Mouse (Mus musculus) frontal cortex, postnatal 14 days (tissue): ENCODE measurements around the gene Unc93a2.
"Not testable (repeated sequence)": the region's sequence is repeated elsewhere in the genome, so short reads cannot be mapped to it uniquely, and the experiment has no call there.

Experiments
- DNase-seq, 2 experiments: peaks; one replicate each; pipeline ENCODE4 v3.0.0; 2022; ENCODE audit warnings: low spot score in 2 of 2

Unc93a2 gene

GRCm38 (mm10) chr17:7371879-7372278, 13.4 kb downstream of the Unc93a2 start, which contains the start of gene Gm49630:
TSS of gene Gm49630 (minus strand) at chr17:7371979.
- not testable (repeated sequence) for DNase-seq

GRCm38 (mm10) chr17:7369401-7369800, 15.9 kb downstream of the Unc93a2 start:
- DNase-seq = not testable (repeated sequence)

- DNase-seq = not testable (repeated sequence)
Observed at GRCm38 (mm10) chr17:7366676-7367374, 18.4 kb downstream of the Unc93a2 start.

DNA sequence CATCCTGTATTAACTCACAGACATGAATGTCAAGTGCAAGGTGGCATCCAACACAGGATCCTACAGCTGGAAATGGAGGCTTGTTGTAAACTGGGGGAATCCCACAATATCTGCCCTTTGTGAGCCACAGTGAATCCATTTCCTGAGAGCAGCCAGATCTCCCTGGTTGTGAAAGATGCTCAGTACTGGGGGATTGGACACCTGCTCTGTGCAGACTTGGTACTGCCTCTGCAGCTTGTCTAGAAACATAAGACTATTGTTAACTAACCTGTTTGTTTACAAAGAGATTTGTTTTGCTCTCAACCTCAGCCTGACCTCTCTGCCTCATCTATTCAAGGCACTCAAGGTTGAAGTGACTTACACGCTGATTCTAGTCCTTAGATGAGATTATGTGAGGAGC, 19.0 kb downstream of the Unc93a2 start:
- not testable (repeated sequence) for DNase-seq

- not testable (repeated sequence) for DNase-seq
Observed at GRCm38 (mm10) chr17:7365615-7366014, 19.6 kb downstream of the Unc93a2 start.

- DNase-seq = not testable (repeated sequence)
Observed at GRCm38 (mm10) chr17:7360749-7361465, 24.4 kb downstream of the Unc93a2 start.

- not testable (repeated sequence) for DNase-seq
Observed at GRCm38 (mm10) chr17:7359806-7360205, 25.5 kb downstream of the Unc93a2 start.

GRCm38 (mm10) chr17:7352596-7352995, 32.7 kb downstream of the Unc93a2 start, which contains the start of gene Ttll2:
TSS of gene Ttll2 (minus strand) at chr17:7352696.
- DNase-seq = not testable (repeated sequence)

DNA sequence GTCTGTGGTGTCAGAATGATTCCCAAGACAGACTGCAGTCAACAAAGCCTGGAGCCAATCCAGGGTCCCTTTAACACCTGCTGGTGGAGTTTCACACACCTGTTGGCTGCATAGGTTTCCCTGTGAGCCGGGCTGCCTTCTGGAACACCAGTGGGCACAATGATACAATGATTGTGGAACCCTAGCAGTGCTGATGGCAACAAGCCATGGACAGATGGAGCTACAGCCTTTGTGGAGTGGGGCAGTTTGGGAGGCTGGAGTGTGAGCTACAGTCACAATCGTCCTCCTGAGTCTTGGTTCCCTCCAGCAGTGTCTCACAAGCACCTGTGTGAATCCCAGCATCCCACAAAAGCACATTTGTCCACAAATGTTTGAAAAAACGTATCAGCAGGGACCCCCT, 36.5 kb downstream of the Unc93a2 start:
- DNase-seq = not testable (repeated sequence)

GRCm38 (mm10) chr17:7337381-7337780, 47.9 kb downstream of the Unc93a2 start:
- not testable (repeated sequence) for DNase-seq

- not testable (repeated sequence) for DNase-seq
Observed at GRCm38 (mm10) chr17:7332745-7333144, 52.5 kb downstream of the Unc93a2 start.

DNA sequence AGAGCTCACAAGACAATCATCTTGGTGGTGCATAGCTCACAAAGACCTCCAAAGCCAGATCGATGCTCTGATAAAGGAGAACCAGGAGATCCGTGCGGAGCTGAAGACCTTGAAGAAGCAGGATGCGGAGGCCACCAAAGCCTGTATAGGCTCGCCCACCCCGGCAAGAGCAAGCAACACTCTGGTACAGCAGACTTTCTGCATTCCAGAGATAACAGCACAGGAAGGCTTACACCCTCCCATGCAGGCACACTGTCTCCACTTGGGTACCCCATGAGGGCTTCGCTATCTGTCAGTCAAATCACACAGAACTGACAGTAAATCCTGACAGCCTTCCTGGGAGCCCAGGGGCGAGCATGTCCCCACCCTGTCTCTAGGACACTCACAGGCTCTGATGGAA, 58.8 kb downstream of the Unc93a2 start:
- DNase-seq = not testable (repeated sequence)

- not testable (repeated sequence) for DNase-seq
Observed at GRCm38 (mm10) chr17:7324346-7324745, 60.9 kb downstream of the Unc93a2 start, which contains the start of gene Tcp10a. TSS of gene Tcp10a (plus strand) at chr17:7324646.

GRCm38 (mm10) chr17:7319789-7320188, 65.5 kb downstream of the Unc93a2 start:
- not testable (repeated sequence) for DNase-seq

DNA sequence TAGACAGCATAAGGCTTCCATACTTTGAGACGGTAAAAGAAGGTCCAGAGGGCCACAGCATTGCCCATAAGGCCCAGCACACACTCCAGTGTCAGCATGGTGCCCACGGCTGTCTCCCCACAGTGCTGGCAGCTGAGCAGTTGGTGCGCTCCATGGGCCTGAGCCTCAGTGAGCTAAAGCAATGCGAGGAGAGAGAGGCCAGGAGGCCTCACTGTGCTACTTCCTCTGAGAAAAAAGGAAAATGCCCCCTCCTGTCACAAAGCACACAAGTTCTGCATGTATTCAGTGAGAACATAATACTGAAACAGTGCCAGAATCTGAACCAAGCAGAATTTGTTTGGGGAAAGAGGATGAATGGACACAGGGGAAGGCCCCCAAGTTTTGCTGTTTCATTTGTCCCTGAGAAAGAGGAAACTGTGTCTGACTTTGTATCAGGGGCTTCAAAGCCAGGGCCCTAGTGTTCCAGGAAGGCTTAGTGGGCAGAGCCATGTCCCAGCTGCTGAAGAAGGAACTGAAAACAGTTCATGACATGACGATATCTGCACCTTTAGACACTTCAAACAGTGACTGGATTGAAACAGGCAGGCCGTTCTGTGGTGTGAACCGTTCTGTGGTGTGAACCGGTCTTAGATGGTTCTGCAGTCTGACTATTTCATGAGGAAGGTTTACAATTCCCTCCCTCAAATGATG, 69.4 kb downstream of the Unc93a2 start:
- not testable (repeated sequence) for DNase-seq
